12 mouse cellular contexts compared by ENCODE assay signal in genomic region chr3:51533573-51533972, GRCm38 (mm10).
"Had no signal": no experiment of that assay in that cellular context is flagged by ENCODE, and none has a peak within 500 bp of the region (broad histone marks: within the 10 kb centered on the region; RNA-seq: fewer than 3 reads in every experiment).

No protein-coding gene starts in this region.

- DNase-seq: retina, postnatal 1 day; right cerebral cortex, adult 18-20 months; right cerebral cortex, postnatal 14 days; right cerebral cortex, postnatal 25 days; right cerebral cortex, postnatal 4 days; spleen, adult 18-20 months; thymus, adult 18-20 months; thymus, adult 2 months; thymus, postnatal 14 days; thymus, postnatal 25 days; thymus, postnatal 36 days; thymus, postnatal 4 days had no signal
